In the genomic region with DNA sequence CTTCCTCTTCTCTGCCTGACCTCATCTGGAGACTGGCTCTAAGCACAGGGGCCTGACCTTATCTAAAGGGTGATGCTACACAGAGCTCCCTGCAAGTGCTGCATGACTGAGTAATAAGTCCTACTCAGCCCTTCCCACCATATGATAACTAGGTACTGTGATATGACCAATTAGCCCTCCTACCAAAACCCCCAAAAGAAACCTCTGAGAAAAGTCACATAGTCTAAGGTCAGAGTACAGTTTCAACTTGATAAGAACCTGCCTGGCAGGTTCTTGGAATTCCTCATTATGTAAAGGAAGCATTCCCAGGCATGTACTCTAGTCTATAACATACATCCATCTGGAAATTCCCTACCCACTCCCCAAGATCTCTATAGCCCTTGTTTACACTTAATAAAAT, we compare ENCODE assay signal across 23 mouse cellular contexts.
A peak's percentile ranks its signal among the peaks of the same experiment; 100 is the strongest.
DNase-seq lines count a peak whose midpoint lies in the region; ATAC-seq and TF ChIP-seq lines count a peak whose summit lies in the region.
"Had no signal": no experiment of that assay in that cellular context is flagged by ENCODE, and none has a peak within 500 bp of the region (broad histone marks: within the 10 kb centered on the region; RNA-seq: fewer than 3 reads in every experiment).

No protein-coding gene starts in this region.

- no peaks in the 10 kb centered on the region for H3K9me3 ChIP-seq in intestine, embryonic 15.5 days
- H3K9me3 ChIP-seq in intestine, postnatal 0 days (ENCODE audit: control insufficient read depth): no peaks in the 10 kb centered on the region
- no peaks in the 10 kb centered on the region for H3K9me3 ChIP-seq in stomach, embryonic 15.5 days
- H3K9me3 ChIP-seq: embryonic facial prominence, embryonic 10.5 days; embryonic facial prominence, embryonic 13.5 days; forebrain, embryonic 10.5 days; forebrain, embryonic 13.5 days; hindbrain, embryonic 12.5 days; hindbrain, embryonic 15.5 days had no signal

- no peak overlapping the region for H3K27ac ChIP-seq in intestine, embryonic 15.5 days
- H3K27ac ChIP-seq in intestine, postnatal 0 days (ENCODE audit: low read depth, low read length): no peak overlapping the region
- H3K27ac ChIP-seq in stomach, embryonic 15.5 days: no peak overlapping the region
- H3K27ac ChIP-seq: embryonic facial prominence, embryonic 10.5 days; embryonic facial prominence, embryonic 13.5 days; forebrain, embryonic 10.5 days; forebrain, embryonic 13.5 days; hindbrain, embryonic 12.5 days; hindbrain, embryonic 15.5 days had no signal

- no peak for DNase-seq in ovary, postnatal 14 days (ENCODE audit: low spot score)
- no peak for DNase-seq in embryo, embryonic 11 days
- DNase-seq in left cerebral cortex, postnatal 36 days (ENCODE audit: low spot score in 2 of 2): no peak
- DNase-seq: adrenal gland, adult 2 months; adrenal gland, postnatal 14 days; cerebellum, adult 11 months; cerebellum, adult 2 months; cerebellum, adult 9-11 months; cerebellum, postnatal 25 days; gastrocnemius, postnatal 10 days; gastrocnemius, postnatal 36 days had no signal

- peak; percentile 99 for ATAC-seq in intestine, embryonic 15.5 days
- peak; percentile 85 for ATAC-seq in intestine, postnatal 0 days
- peak; percentile 80 for ATAC-seq in stomach, embryonic 15.5 days (ENCODE audit: insufficient read depth, low FRiP score, low read depth)
- ATAC-seq: CD4-positive, CD25-positive, alpha-beta regulatory T cell, adult 4 months; forebrain, embryonic 13.5 days; forebrain, embryonic 16.5 days had no signal

- H3K36me3 ChIP-seq in intestine, embryonic 15.5 days: no peaks in the 10 kb centered on the region
- H3K36me3 ChIP-seq in intestine, postnatal 0 days (ENCODE audit: control insufficient read depth, insufficient read depth): no peaks in the 10 kb centered on the region
- H3K36me3 ChIP-seq in stomach, embryonic 15.5 days: no peaks in the 10 kb centered on the region
- H3K36me3 ChIP-seq: embryonic facial prominence, embryonic 10.5 days; embryonic facial prominence, embryonic 13.5 days; forebrain, embryonic 10.5 days; hindbrain, embryonic 12.5 days; hindbrain, embryonic 15.5 days had no signal

- no peak overlapping the region for H3K4me2 ChIP-seq in intestine, embryonic 15.5 days (replicated peaks)
- no peak overlapping the region; the same call in 1 of the 2 replicates for H3K4me2 ChIP-seq in intestine, postnatal 0 days (replicated peaks; ENCODE audit: low read depth)
- H3K4me2 ChIP-seq in stomach, embryonic 15.5 days: no peak overlapping the region
- H3K4me2 ChIP-seq: embryonic facial prominence, embryonic 13.5 days; forebrain, embryonic 13.5 days; heart, embryonic 11.5 days; hindbrain, embryonic 12.5 days; hindbrain, embryonic 15.5 days had no signal

- intact Hi-C loops in left cerebral cortex, postnatal 36 days (cut with DNase I): no loop called here

- H3K4me1 ChIP-seq in intestine, embryonic 15.5 days (replicated peaks): no peaks in the 10 kb centered on the region
- H3K4me1 ChIP-seq in intestine, postnatal 0 days (replicated peaks; ENCODE audit: control insufficient read depth, insufficient read depth, low read length): no peaks in the 10 kb centered on the region
- no peaks in the 10 kb centered on the region for H3K4me1 ChIP-seq in stomach, embryonic 15.5 days
- H3K4me1 ChIP-seq: embryonic facial prominence, embryonic 10.5 days; embryonic facial prominence, embryonic 13.5 days; forebrain, embryonic 10.5 days; forebrain, embryonic 13.5 days; hindbrain, embryonic 12.5 days; hindbrain, embryonic 15.5 days had no signal

- TF ChIP-seq CTCF in intestine, postnatal 0 days (IDR thresholded peaks at IDR 0.05; ENCODE audit: low read depth): no peak

- no peak overlapping the region for H3K4me3 ChIP-seq in intestine, embryonic 15.5 days (replicated peaks)
- no peak overlapping the region for H3K4me3 ChIP-seq in intestine, postnatal 0 days (ENCODE audit: low read depth, low read length)
- no peak overlapping the region for H3K4me3 ChIP-seq in stomach, embryonic 15.5 days (replicated peaks)
- H3K4me3 ChIP-seq: embryonic facial prominence, embryonic 10.5 days; embryonic facial prominence, embryonic 13.5 days; forebrain, embryonic 10.5 days; forebrain, embryonic 13.5 days; hindbrain, embryonic 12.5 days; hindbrain, embryonic 15.5 days had no signal

- H3K9ac ChIP-seq in intestine, embryonic 15.5 days: no peak overlapping the region
- H3K9ac ChIP-seq in intestine, postnatal 0 days (ENCODE audit: low read depth, low read length): no peak overlapping the region
- no peak overlapping the region for H3K9ac ChIP-seq in stomach, embryonic 15.5 days
- H3K9ac ChIP-seq: embryonic facial prominence, embryonic 13.5 days; forebrain, embryonic 13.5 days; hindbrain, embryonic 12.5 days; hindbrain, embryonic 15.5 days had no signal

- no peaks in the 10 kb centered on the region for H3K27me3 ChIP-seq in intestine, embryonic 15.5 days (replicated peaks)
- H3K27me3 ChIP-seq in intestine, postnatal 0 days (replicated peaks; ENCODE audit: control insufficient read depth, insufficient read depth, low read length): no peaks in the 10 kb centered on the region
- H3K27me3 ChIP-seq in stomach, embryonic 15.5 days (replicated peaks): no peaks in the 10 kb centered on the region
- H3K27me3 ChIP-seq: embryonic facial prominence, embryonic 13.5 days; forebrain, embryonic 13.5 days; hindbrain, embryonic 12.5 days; hindbrain, embryonic 15.5 days had no signal
